Mouse (Mus musculus) kidney, adult 2 months (tissue): ENCODE results near the gene Gm45713. TPM values are rescaled to one million over a fixed set of nuclear protein-coding genes. Genes with fewer than 3 reads are reported as not detected.
"Not testable (repeated sequence)": the region's sequence is repeated elsewhere in the genome, so short reads cannot be mapped to it uniquely, and the experiment has no call there.

Experiments used
- DNase-seq: peaks from one replicate; pipeline ENCODE4 v3.0.0; 2021
- H3K27ac ChIP-seq: fragments of 200-500 bp; 2 replicates; pipeline ENCODE4 v1.5.1; 2012; ENCODE audit warnings: low read depth, low read length, control low read depth, inconsistent platforms; ENCODE audit not compliant: insufficient read depth
- H3K27me3 ChIP-seq: fragments of 200-500 bp; replicated peaks from 2 replicates; pipeline ENCODE4 v1.6.1; 2012; ENCODE audit warnings: mild to moderate bottlenecking, moderate library complexity, low read length, inconsistent platforms; ENCODE audit not compliant: control insufficient read depth, insufficient read depth
- H3K36me3 ChIP-seq: fragments of 200-500 bp; 2 replicates; pipeline ENCODE4 v1.6.1; 2012; ENCODE audit warnings: mild to moderate bottlenecking, moderate library complexity, low read length, inconsistent platforms; ENCODE audit not compliant: control insufficient read depth, insufficient read depth
- H3K4me1 ChIP-seq: fragments of 200-500 bp; 2 replicates; pipeline ENCODE4 v1.6.1; 2011; ENCODE audit warnings: low read length; ENCODE audit not compliant: control insufficient read depth, insufficient read depth
- H3K4me3 ChIP-seq: fragments of 200-500 bp; 2 replicates; pipeline ENCODE4 v1.5.1; 2011; ENCODE audit warnings: mild to moderate bottlenecking, low read depth, low read length, control low read depth; ENCODE audit not compliant: insufficient read depth
- CTCF ChIP-seq: fragments of 200-500 bp; conservative IDR thresholded peaks from 2 replicates; pipeline ENCODE4 v1.5.1; 2011; ENCODE audit warnings: low read depth, mild to moderate bottlenecking, control low read depth, low read length, moderate library complexity, mixed read lengths; ENCODE audit not compliant: insufficient read depth, insufficient read length
- POLR2A ChIP-seq: fragments of 200-500 bp; IDR thresholded peaks from one replicate; pipeline ENCODE4 v1.6.1; 2011; ENCODE audit warnings: low read depth, low read length, control low read depth
- WGBS: fragments of 180-500 bp; shearing (Covaris S2); methylation state at CpG from one replicate; pipeline ENCODE4 v1.1.7; 2018; 5-methylcytosine and 5-hydroxymethylcytosine counted together
- polyA plus RNA-seq: library from polyadenylated mRNA; depleted of rRNA; stranded (reverse); fragments of >200 nt; gene quantifications from 2 replicates; pipeline ENCODE4 v1.2.3, GENCODE M21; 2012

The Gm45713 gene
- polyA plus RNA-seq, 1 experiment = 5.6 TPM

DNA sequence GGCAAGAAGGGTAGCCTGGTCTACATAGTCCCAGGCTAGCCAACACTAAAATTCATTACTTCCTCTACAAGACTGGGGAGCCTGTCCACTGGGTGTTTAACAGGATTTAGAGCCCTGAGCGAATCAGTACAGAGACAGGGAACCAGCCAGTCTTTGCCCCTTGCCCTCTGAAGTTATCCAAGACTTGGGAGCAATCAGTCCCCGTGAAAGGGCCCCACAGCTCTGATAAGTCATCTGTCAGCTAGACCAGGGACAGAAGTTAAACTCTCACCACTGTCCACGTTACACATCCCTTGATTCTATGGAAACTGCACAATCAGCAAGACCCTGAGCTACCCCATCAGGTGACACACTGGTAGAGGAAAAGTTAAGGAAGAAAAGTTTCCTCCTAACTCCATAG, 23.5 kb downstream of the Gm45713 start:
- no peak for DNase-seq
- H3K27ac ChIP-seq = no peak overlapping the region
- H3K4me1 ChIP-seq = no peaks in the 10 kb centered on the region
- no peaks in the 10 kb centered on the region for H3K27me3 ChIP-seq
- H3K36me3 ChIP-seq = no peaks in the 10 kb centered on the region
- WGBS = 44% methylated on average over 3 of the region's 3 CpGs
- H3K4me3 ChIP-seq = no peak overlapping the region
- TF ChIP-seq CTCF = no peak
- no peak for TF ChIP-seq POLR2A

- Histone ChIP-seq H3K36me3 (no peaks in the 10 kb centered on the region), H3K27ac (no peak overlapping the region), H3K4me3 (no peak overlapping the region), H3K4me1 (no peaks in the 10 kb centered on the region), H3K27me3 (no peaks in the 10 kb centered on the region)
- no peak for DNase-seq
- 72% methylated on average over 2 of the region's 2 CpGs for WGBS
- TF ChIP-seq CTCF (no peak), POLR2A (no peak)
These were observed 24.1 kb downstream of the Gm45713 start for GRCm38 (mm10) chr7:45111940-45112339.

DNA sequence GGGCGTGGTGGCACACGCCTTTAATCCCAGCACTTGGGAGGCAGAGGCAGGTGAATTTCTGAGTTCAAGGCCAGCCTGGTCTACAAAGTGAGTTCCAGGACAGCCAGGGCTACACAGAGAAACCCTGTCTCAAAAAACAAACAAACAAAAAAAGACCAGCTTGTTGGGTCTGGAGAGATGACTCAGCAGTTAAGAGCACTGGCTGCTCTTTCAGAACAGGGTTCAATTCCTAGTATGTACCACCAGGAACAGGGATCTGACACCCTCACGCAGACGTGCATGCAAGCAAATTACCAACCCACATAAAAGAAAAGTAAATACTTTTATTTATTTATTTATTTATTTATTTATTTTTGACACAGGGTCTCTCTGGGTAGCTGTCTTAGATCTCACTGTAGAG, 25.9 kb downstream of the Gm45713 start:
- not testable (repeated sequence) for H3K27me3 ChIP-seq, H3K4me3 ChIP-seq, H3K27ac ChIP-seq, DNase-seq, H3K36me3 ChIP-seq, H3K4me1 ChIP-seq
- WGBS = 90% methylated on average over 4 of the region's 4 CpGs

DNA sequence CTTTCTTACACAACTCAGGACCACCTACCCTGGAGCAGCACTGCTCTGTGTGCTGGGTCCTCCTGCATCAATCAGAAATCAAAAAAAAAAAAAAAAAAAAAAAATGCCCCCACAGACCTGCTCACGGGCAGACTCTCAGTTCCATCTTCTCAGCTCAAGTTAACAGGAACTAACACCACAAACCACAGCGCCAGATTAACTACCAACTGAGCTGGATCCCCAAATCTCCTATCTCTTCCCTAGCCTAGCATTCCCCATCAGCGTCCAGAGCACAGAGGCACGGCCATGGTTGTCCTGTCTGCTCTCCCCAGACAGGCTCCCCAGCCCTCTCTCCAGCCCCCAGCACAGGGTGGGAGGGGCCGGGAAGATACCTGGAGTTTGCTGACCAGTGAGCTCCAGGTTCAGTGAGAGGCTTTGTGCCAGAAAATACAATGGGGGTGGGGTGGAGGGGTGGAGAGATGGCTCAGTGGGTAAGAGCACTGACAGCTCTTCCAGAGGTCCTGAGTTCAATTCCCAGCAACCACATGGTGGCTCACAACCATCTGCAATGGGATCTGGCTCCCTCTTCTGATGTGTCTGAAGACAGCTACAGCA, 28.9 kb downstream of the Gm45713 start:
- TF ChIP-seq POLR2A (no peak), CTCF (no peak)
- no peak overlapping the region for H3K4me3 ChIP-seq
- H3K27ac ChIP-seq = no peak overlapping the region
- WGBS = 67% methylated on average over 5 of the region's 5 CpGs
- peaks cover 15% of the 10 kb centered on the region; the same call in 1 of the 2 replicates for H3K4me1 ChIP-seq
- H3K27me3 ChIP-seq = no peaks in the 10 kb centered on the region
- no peak for DNase-seq
- no peaks in the 10 kb centered on the region for H3K36me3 ChIP-seq

DNA sequence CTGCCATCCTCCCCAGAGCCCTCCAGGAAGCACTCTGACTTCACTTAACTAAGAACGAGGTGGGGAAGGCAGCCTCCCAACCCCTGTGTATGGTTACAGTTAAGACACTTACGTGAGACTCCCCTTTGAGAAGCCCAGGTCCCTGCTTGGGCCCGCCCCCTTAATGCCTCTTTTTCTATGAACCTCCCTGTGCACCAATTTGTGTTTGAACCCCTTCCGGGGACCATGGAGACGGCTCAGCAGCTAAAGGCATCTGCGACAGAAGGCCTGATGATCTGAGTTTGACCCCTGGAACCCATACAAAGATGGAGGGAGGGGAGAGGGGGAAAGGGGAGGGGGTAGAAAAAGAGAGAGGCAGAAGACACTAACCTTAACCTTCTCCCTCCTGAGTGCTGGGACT, 29.6 kb downstream of the Gm45713 start:
- Histone ChIP-seq H3K4me3 (no peak overlapping the region), H3K27ac (no peak overlapping the region), H3K27me3 (no peaks in the 10 kb centered on the region), H3K4me1 (peaks cover 20% of the 10 kb centered on the region), H3K36me3 (no peaks in the 10 kb centered on the region)
- no peak for TF ChIP-seq POLR2A
- no peak for TF ChIP-seq CTCF
- 89% methylated on average over 6 of the region's 6 CpGs for WGBS
- DNase-seq = no peak

DNA sequence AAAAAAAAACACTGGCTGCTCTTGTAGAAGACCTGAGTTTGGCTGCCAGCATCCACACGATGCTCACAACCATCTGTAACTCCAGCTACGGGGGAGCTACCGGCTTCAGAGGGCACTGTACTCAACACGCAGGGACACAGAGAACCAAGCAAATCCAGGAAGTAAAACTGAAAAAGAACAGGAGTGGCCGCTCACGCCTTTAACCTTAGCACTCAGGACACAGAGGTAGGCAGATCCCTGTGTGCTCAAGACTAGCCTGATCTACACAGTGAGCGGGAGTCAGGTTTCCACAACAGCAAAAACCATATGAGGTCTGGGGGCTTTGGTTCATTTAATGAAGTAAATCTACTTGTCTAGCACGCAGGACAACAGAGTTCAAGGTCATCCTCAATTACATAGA, 30.5 kb downstream of the Gm45713 start:
- no peak for DNase-seq
- Histone ChIP-seq H3K4me1 (peaks cover 20% of the 10 kb centered on the region), H3K27ac (no peak overlapping the region), H3K36me3 (no peaks in the 10 kb centered on the region), H3K27me3 (no peaks in the 10 kb centered on the region), H3K4me3 (no peak overlapping the region)
- TF ChIP-seq CTCF = no peak
- TF ChIP-seq POLR2A = no peak
- 63% methylated on average over 8 of the region's 8 CpGs for WGBS

- Histone ChIP-seq H3K36me3 (no peaks in the 10 kb centered on the region), H3K27ac (no peak overlapping the region), H3K4me1 (peaks cover 20% of the 10 kb centered on the region), H3K4me3 (no peak overlapping the region), H3K27me3 (no peaks in the 10 kb centered on the region)
- WGBS = 86% methylated on average over 5 of the region's 5 CpGs
- no peak for DNase-seq
- TF ChIP-seq POLR2A (no peak), CTCF (no peak)
These were observed 31.1 kb downstream of the Gm45713 start for GRCm38 (mm10) chr7:45104941-45105340.
